Mouse (Mus musculus) cerebellum, postnatal 4 days (tissue): ENCODE measurements around the gene Gm20388.
A peak's percentile ranks its signal among the peaks of the same experiment; 100 is the strongest.

Experiments
- DNase-seq, 2 experiments: peaks; one replicate each; pipeline ENCODE4 v3.0.0; 2022; ENCODE audit warnings: low spot score in 2 of 2, mixed read lengths in 1 of 2

Gm20388 gene

GRCm38 (mm10) chr8:120433143-120433542 is 522.5 kb downstream of the Gm20388 start:
- DNase-seq, result no peak

- DNase-seq, result no peak
Observed at GRCm38 (mm10) chr8:120433734-120434133, 523.1 kb downstream of the Gm20388 start.

GRCm38 (mm10) chr8:120435781-120436180 is 525.1 kb downstream of the Gm20388 start:
- DNase-seq, result no peak

GRCm38 (mm10) chr8:120436491-120437030 is 525.9 kb downstream of the Gm20388 start:
- DNase-seq, result no peak

- DNase-seq, result no peak
Observed at GRCm38 (mm10) chr8:120437207-120437606, 526.6 kb downstream of the Gm20388 start.

- no peak for DNase-seq
Observed at GRCm38 (mm10) chr8:120437666-120438395, 527.2 kb downstream of the Gm20388 start.

GRCm38 (mm10) chr8:120439309-120439708 is 528.7 kb downstream of the Gm20388 start:
- no peak for DNase-seq

- no peak for DNase-seq
Observed at GRCm38 (mm10) chr8:120440739-120441138, 530.1 kb downstream of the Gm20388 start.

- no peak for DNase-seq
Observed at GRCm38 (mm10) chr8:120441637-120442036, 531.0 kb downstream of the Gm20388 start.

GRCm38 (mm10) chr8:120442306-120443003 is 531.8 kb downstream of the Gm20388 start:
- no peak for DNase-seq

GRCm38 (mm10) chr8:120445249-120445648 is 534.6 kb downstream of the Gm20388 start:
- no peak for DNase-seq

GRCm38 (mm10) chr8:120448131-120448530 is 537.5 kb downstream of the Gm20388 start:
- DNase-seq, result no peak

- no peak for DNase-seq
Observed at GRCm38 (mm10) chr8:120449139-120449538, 538.5 kb downstream of the Gm20388 start.

GRCm38 (mm10) chr8:120449608-120450031 is 539.0 kb downstream of the Gm20388 start:
- DNase-seq, result no peak

GRCm38 (mm10) chr8:120452111-120452510 is 541.5 kb downstream of the Gm20388 start:
- no peak for DNase-seq

- no peak for DNase-seq
Observed at GRCm38 (mm10) chr8:120454404-120454803, 543.8 kb downstream of the Gm20388 start.

- DNase-seq, result peak; percentile 49 to 74
Observed at GRCm38 (mm10) chr8:120460375-120460774, 549.7 kb downstream of the Gm20388 start.

GRCm38 (mm10) chr8:120462119-120462551 is 551.5 kb downstream of the Gm20388 start:
- no peak for DNase-seq

GRCm38 (mm10) chr8:120462611-120463010 is 552.0 kb downstream of the Gm20388 start:
- no peak for DNase-seq

- DNase-seq, result no peak
Observed at GRCm38 (mm10) chr8:120463918-120464584, 553.4 kb downstream of the Gm20388 start.

GRCm38 (mm10) chr8:120464585-120464937 is 553.9 kb downstream of the Gm20388 start:
- no peak for DNase-seq

- peak; percentile 57 to 73 for DNase-seq
Observed at GRCm38 (mm10) chr8:120465710-120466109, 555.1 kb downstream of the Gm20388 start.
